Mouse (Mus musculus) E14TG2a.4 (cell line): ENCODE data around the gene Dact3.

Experiments used
- CTCF ChIP-seq: conservative IDR thresholded peaks from 2 replicates; pipeline ENCODE4 v1.5.1; 2014; ENCODE audit warnings: low read length
- POU5F1 ChIP-seq: IDR thresholded peaks from 2 replicates; pipeline ENCODE4 v1.6.1; 2014; ENCODE audit warnings: low read length, borderline replicate concordance

DNA sequence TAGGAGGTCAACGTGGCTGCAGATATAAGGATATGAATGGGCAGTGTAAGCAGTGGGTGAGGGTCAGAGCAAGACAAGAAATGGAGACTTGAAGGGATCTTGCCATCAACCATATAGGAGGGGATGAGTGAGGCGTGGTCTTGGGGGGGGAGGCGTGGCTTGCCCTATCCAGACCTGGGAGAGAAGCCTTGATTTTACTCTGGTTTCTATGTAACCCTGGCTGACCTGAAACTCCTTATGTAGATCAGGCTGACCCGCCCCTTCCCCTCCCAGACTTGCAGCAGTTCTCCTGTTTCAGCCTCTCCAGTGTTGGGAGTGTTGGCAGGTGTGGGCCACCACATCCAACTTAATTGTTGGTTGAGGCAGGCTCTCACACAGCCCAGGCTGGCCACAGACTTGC lies 9.2 kb downstream of the Dact3 start:
- TF ChIP-seq CTCF (no peak), POU5F1 (no peak)
